Mouse (Mus musculus) stomach, embryonic 15.5 days (tissue): ENCODE data around the gene Rassf8. TPM values are rescaled to one million over a fixed set of nuclear protein-coding genes. Genes with fewer than 3 reads are reported as not detected.

ENCODE experiments used
- ATAC-seq: fragments of 200-750 bp; cut with Nextera tagmentation; 2 replicates; pipeline ENCODE4 v1.8.0; 2017; ENCODE audit warnings: low read depth, moderate number of reproducible peaks, moderate TSS enrichment; ENCODE audit not compliant: insufficient read depth, low FRiP score
- H3K27ac ChIP-seq: fragments of 300-500 bp; sonication (generic); 2 replicates; pipeline ENCODE4 v1.5.1; 2015; ENCODE audit warnings: mild to moderate bottlenecking, inconsistent platforms
- H3K27me3 ChIP-seq: fragments of 300-500 bp; sonication (generic); replicated peaks from 2 replicates; pipeline ENCODE4 v1.6.1; 2015; ENCODE audit warnings: inconsistent platforms
- H3K36me3 ChIP-seq: fragments of 300-500 bp; sonication (generic); 2 replicates; pipeline ENCODE4 v1.6.1; 2015; ENCODE audit warnings: inconsistent platforms
- H3K4me1 ChIP-seq: fragments of 300-500 bp; sonication (generic); 2 replicates; pipeline ENCODE4 v1.6.1; 2015; ENCODE audit warnings: inconsistent platforms
- H3K4me2 ChIP-seq: fragments of 300-500 bp; sonication (generic); 2 replicates; pipeline ENCODE4 v1.6.1; 2015; ENCODE audit warnings: mild to moderate bottlenecking, inconsistent platforms
- H3K4me3 ChIP-seq: fragments of 300-500 bp; sonication (generic); replicated peaks from 2 replicates; pipeline ENCODE4 v1.5.1; 2015; ENCODE audit warnings: inconsistent platforms
- H3K9ac ChIP-seq: fragments of 300-500 bp; sonication (generic); 2 replicates; pipeline ENCODE4 v1.6.1; 2015; ENCODE audit warnings: inconsistent platforms
- H3K9me3 ChIP-seq: fragments of 300-500 bp; sonication (generic); 2 replicates; pipeline ENCODE4 v1.6.1; 2016; ENCODE audit warnings: inconsistent platforms
- WGBS: fragments of 180-500 bp; shearing (Covaris S2); methylation state at CpG from one replicate; pipeline ENCODE4 v1.1.7; 2015; 5-methylcytosine and 5-hydroxymethylcytosine counted together
- polyA plus RNA-seq: library from polyadenylated mRNA; unstranded; fragments of >200 nt; fragmentation: Nextera tagmentation; extraction: Ambion mirVana; gene quantifications from 2 replicates; pipeline ENCODE4 v1.2.1, GENCODE M21; 2015

Rassf8 gene
- polyA plus RNA-seq, 1 experiment from 2014 or later, result 7.2 TPM

DNA sequence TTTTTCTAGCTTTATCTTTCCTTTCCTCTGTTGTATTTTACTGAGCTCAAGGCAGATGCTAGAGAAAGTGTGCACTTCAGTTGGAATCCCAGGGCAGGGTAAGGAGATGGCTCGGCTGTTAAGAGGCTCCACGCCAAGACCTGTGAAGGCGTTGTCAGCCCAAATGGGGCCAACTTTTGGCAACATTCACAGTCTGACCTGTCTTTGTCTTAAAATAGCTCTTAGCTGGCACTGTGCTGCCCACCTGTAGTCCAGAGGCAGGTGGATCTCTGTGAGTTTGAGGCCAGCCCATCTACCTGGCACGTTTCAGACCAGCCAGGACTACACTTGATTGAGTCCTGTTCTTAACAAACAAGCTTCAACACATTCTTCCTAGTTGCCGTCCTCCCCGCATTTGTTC lies 7.9 kb downstream of the Rassf8 start:
- Histone ChIP-seq H3K9me3 (no peaks in the 10 kb centered on the region), H3K36me3 (no peaks in the 10 kb centered on the region), H3K4me1 (peaks cover 5% of the 10 kb centered on the region; the same call in 1 of the 2 replicates), H3K27me3 (no peaks in the 10 kb centered on the region), H3K4me3 (no peak overlapping the region), H3K4me2 (no peak overlapping the region), H3K9ac (no peak overlapping the region), H3K27ac (no peak overlapping the region)
- no peak for ATAC-seq
- WGBS, result 62% methylated on average over 6 of the region's 6 CpGs

DNA sequence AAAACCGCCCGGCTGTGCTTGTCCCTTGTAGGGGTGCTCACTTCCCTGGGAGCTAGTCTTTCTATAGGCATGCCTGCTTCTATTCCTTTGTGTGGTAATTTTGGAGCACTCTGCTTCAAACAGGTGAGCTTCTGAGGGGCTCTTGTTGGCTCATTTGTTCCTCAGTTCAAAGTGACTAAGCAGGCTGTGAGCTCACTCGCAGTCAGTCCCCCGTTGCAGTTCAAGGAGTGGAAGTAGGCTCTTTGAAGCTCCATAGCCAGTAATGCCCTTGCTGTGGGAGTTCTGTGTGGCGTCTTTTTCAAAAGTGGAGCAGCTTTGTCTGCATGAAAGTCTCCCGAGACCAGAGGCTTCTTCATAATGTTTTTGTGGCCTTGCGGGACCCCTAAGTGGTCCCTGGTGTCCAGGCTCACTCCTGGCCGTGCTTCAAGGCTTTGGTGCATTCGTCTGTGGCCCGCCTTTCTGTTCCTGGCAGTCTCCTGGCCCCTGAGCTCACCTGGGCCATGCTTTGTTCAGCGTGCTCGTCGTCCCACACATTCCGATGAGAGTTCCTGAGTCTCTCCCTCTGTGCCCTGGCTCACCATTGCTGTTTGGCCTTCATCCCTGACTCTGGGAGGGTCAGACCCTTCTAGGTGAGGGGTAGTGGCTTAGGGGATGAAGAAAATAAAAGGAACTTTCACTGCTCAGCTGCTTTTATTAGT lies 9.5 kb downstream of the Rassf8 start:
- Histone ChIP-seq H3K4me1 (peaks cover 16% of the 10 kb centered on the region; the same call in 1 of the 2 replicates), H3K27me3 (no peaks in the 10 kb centered on the region), H3K9ac (no peak overlapping the region), H3K4me2 (no peak overlapping the region), H3K9me3 (no peaks in the 10 kb centered on the region), H3K27ac (no peak overlapping the region), H3K4me3 (no peak overlapping the region), H3K36me3 (no peaks in the 10 kb centered on the region)
- WGBS, result 55% methylated on average over 14 of the region's 14 CpGs
- no peak for ATAC-seq

DNA sequence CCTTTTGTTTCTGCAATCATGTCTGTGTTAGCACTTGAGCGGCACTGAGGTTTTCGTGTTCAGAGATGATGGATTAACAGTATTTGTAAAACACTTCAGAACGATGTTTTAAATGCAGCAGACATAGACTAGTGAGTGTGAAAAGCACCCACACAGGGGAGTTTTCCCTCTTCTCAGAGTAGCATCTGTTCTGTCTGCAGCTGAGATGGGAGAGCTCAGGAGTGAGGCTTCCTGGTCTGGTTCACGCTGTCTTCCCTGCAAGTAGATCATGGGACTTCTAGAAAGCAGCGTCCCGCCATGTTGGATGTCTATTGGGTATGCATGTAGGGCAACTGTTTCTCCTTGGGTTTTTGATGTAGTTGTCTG lies 10.1 kb downstream of the Rassf8 start:
- H3K4me3 ChIP-seq, result no peak overlapping the region
- no peaks in the 10 kb centered on the region for H3K36me3 ChIP-seq
- no peak overlapping the region for H3K27ac ChIP-seq
- H3K9me3 ChIP-seq, result no peaks in the 10 kb centered on the region
- H3K4me1 ChIP-seq, result peaks cover 19% of the 10 kb centered on the region; the same call in 1 of the 2 replicates
- no peak overlapping the region for H3K4me2 ChIP-seq
- 74% methylated on average over 6 of the region's 6 CpGs for WGBS
- H3K27me3 ChIP-seq, result no peaks in the 10 kb centered on the region
- no peak for ATAC-seq
- H3K9ac ChIP-seq, result no peak overlapping the region

DNA sequence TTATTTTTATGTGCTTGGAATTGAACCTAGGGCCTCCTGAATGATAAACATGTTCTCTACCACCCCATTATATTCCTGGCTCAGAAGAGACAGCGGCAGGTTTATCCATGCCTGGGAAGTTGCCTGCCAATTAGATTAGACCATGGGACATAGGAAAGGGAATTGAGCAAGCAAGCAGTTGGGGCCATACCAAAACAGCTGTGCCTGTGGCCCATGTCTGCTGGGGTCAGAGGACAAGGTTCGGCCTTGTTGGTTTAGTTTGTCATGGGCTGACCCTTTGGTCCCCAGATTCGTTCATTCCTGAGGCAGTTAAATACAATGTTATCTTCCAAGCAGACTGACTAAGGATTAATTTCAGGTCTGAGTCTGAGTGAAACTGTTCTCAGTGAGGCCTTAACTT lies 10.8 kb downstream of the Rassf8 start:
- no peak overlapping the region for H3K4me2 ChIP-seq
- 76% methylated on average over 3 of the region's 3 CpGs for WGBS
- H3K9ac ChIP-seq, result no peak overlapping the region
- H3K27ac ChIP-seq, result no peak overlapping the region
- H3K36me3 ChIP-seq, result no peaks in the 10 kb centered on the region
- H3K27me3 ChIP-seq, result no peaks in the 10 kb centered on the region
- H3K4me3 ChIP-seq, result no peak overlapping the region
- peaks cover 19% of the 10 kb centered on the region; the same call in 1 of the 2 replicates for H3K4me1 ChIP-seq
- no peak for ATAC-seq
- H3K9me3 ChIP-seq, result no peaks in the 10 kb centered on the region

DNA sequence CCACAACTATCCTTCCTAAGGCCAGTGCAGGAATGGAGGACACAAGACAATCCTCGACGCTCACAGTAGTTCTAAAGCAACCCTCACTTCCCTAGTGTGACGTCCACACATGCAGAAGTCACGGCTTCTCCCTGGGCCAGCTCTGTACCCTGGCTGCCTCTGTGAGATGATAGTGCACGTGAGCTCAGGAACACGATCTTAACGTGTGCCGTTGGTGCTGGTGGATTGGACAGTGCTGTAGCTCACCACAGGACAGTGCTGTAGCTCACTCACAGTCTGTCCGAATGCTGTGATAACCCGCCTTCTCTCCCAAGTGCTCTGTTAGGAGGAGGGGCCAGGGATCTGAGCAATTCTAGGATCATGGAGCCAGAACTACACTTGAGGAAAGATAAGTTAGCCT lies 12.1 kb downstream of the Rassf8 start:
- ATAC-seq, result no peak
- no peak overlapping the region for H3K9ac ChIP-seq
- no peak overlapping the region for H3K27ac ChIP-seq
- H3K27me3 ChIP-seq, result no peaks in the 10 kb centered on the region
- H3K9me3 ChIP-seq, result no peaks in the 10 kb centered on the region
- H3K36me3 ChIP-seq, result no peaks in the 10 kb centered on the region
- 67% methylated on average over 10 of the region's 10 CpGs for WGBS
- no peak overlapping the region for H3K4me3 ChIP-seq
- H3K4me1 ChIP-seq, result peaks cover 20% of the 10 kb centered on the region; the same call in 1 of the 2 replicates
- H3K4me2 ChIP-seq, result no peak overlapping the region

DNA sequence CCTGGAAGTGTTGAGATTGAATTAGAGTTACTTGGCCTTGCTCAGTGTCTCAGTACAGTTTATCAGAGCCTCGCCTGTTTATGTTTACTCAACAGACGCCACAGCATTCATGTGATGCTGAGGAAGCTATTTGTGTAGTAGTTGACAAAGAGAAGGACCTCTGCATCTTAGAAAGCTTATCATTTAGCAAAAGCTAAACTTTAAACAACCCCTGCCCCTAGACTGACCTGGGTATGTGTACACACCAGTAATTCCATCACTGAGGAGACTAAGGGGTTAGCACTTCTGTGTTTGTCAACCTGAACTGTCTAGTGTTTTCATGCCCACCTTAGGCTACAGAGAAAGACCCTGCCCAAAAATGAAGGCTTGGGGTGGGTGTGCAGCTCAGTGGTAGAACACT lies 12.9 kb downstream of the Rassf8 start:
- WGBS, result 51% methylated on average over 2 of the region's 2 CpGs
- no peaks in the 10 kb centered on the region for H3K27me3 ChIP-seq
- H3K27ac ChIP-seq, result no peak overlapping the region
- H3K4me3 ChIP-seq, result no peak overlapping the region
- no peak overlapping the region for H3K9ac ChIP-seq
- ATAC-seq, result no peak
- H3K36me3 ChIP-seq, result no peaks in the 10 kb centered on the region
- no peak overlapping the region for H3K4me2 ChIP-seq
- peaks cover 23% of the 10 kb centered on the region; the same call in 1 of the 2 replicates for H3K4me1 ChIP-seq
- H3K9me3 ChIP-seq, result no peaks in the 10 kb centered on the region

DNA sequence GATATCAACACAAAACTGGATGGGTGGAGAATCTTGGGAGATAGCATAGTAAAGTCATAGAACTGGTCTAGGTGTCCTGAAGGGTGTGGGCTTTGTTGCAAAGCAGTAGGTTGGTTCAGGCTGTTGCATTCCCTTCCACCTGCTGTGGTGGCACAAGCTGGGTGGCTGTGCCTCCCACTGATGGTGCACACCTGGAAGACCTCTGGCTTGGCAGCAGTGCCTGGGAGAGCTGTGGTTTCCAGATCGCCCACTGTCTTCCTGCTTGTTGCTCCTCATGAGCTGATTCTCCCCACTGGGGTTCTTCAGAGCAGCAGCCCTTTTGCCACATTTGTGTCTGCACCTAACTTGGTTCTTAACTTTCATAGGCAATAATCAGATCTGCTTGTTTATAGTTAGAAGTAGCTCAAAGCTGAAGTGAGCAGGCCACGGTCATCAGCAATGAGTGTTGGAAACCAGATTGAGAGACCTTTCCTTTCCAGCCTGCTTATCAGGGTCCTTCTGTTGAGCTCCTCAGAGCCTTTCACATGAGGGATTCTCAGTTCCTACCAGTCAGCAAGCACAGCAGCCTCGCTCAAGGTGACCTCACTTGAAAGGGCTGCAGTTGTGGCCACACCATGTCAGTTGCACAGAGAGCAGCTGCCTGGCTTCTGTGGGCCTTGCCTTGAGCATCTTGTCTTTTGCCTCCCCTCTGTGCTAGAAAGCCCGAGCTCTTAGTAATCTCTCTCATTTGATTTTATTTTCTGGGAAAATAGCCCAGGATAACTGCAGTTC lies 13.9 kb downstream of the Rassf8 start:
- ATAC-seq, result no peak
- no peaks in the 10 kb centered on the region for H3K36me3 ChIP-seq
- H3K27ac ChIP-seq, result peak overlapping the region; percentile 26; the same call in 1 of the 2 replicates
- no peak overlapping the region for H3K4me3 ChIP-seq
- H3K4me1 ChIP-seq, result peaks cover 23% of the 10 kb centered on the region; the same call in 1 of the 2 replicates
- 59% methylated on average over 4 of the region's 4 CpGs for WGBS
- H3K9me3 ChIP-seq, result no peaks in the 10 kb centered on the region
- no peaks in the 10 kb centered on the region for H3K27me3 ChIP-seq
- H3K4me2 ChIP-seq, result no peak overlapping the region
- no peak overlapping the region for H3K9ac ChIP-seq

DNA sequence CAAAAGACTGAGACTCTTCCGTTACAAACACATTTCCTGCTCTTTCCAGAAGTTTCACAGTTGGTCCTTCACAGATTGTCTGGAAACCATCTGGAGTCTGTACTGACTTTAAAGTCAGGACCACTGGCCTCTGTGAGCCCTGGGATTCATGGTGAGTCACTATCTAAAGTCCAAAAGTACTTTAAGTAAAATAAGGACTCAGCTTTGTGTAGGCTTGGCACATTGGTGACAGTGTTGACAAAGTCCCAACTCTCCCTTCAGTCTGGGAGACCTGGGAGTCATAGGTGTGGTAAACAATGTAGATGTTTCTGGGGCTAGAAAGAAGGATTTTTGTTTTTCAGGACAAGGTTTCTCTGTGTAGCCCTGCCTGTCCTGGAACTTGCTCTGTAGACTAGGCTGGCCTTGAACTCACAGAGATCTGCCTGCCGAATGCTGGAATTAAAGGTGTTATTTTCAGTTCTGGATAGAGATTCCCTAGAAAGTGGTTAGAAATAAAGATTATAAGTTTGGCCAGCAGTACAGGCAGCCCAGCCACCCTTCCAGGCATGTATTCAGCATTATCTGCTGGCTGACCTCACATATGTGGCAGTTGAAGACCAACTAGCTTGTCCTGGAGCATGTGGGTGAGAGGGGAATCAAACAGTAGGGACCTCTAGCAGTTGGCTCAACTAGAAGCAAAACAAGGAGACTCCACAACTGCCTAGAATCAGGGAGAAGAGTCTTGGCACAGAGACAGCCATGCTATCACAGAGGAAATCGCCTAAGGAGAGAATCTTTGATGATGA lies 14.8 kb downstream of the Rassf8 start:
- Histone ChIP-seq H3K27ac (no peak overlapping the region), H3K4me2 (no peak overlapping the region), H3K4me3 (no peak overlapping the region), H3K9me3 (no peaks in the 10 kb centered on the region), H3K4me1 (peaks cover 23% of the 10 kb centered on the region; the same call in 1 of the 2 replicates), H3K9ac (no peak overlapping the region), H3K36me3 (no peaks in the 10 kb centered on the region), H3K27me3 (no peaks in the 10 kb centered on the region)
- no peak for ATAC-seq
- 66% methylated on average over 3 of the region's 3 CpGs for WGBS

DNA sequence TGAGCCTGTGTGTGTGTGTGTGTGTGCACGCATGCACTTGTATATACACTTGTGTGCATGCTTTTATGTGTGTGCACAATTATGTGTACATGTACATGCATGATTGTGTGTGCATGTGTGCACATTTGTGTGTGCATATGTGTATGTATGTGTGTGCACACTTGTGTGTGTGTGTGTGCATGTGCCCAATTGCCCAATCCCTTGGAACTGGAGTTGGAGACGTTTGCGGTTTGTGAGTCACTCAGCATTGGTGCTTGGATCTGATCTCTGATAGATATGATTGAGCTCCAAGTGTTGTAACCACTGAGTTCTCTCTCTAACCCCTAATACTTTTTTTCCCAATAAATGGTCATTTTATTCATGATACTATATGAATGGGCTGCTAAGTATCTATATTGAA lies 15.5 kb downstream of the Rassf8 start:
- ATAC-seq, result no peak

DNA sequence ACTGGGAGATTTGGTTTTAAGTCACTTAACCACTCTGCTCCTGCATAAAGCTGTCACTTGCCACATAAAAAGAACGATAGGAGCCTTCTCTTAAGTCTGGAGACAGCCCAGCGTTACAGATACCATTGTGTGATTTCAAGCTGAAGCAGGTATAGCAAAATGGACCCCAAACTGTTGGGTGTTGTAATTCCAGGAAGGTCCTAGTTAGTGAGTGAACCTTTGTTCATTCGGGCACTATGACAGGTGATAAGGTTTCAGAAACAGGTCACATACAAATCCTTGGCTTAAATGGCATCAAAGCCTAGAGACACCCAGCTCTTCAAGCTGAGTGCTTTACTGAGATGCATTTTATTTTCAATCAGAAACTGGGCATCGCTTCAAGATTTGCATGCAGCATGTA lies 16.5 kb downstream of the Rassf8 start:
- 82% methylated on average over 4 of the region's 4 CpGs for WGBS

More for the DNA sequence above, 15.5 kb downstream of the Rassf8 start:
- Histone ChIP-seq H3K4me1 (peaks cover 23% of the 10 kb centered on the region; the same call in 1 of the 2 replicates), H3K27me3 (no peaks in the 10 kb centered on the region), H3K4me3 (no peak overlapping the region), H3K27ac (no peak overlapping the region), H3K36me3 (no peaks in the 10 kb centered on the region), H3K9ac (no peak overlapping the region), H3K4me2 (no peak overlapping the region), H3K9me3 (no peaks in the 10 kb centered on the region)
- WGBS, result 86% methylated on average over 3 of the region's 3 CpGs

DNA sequence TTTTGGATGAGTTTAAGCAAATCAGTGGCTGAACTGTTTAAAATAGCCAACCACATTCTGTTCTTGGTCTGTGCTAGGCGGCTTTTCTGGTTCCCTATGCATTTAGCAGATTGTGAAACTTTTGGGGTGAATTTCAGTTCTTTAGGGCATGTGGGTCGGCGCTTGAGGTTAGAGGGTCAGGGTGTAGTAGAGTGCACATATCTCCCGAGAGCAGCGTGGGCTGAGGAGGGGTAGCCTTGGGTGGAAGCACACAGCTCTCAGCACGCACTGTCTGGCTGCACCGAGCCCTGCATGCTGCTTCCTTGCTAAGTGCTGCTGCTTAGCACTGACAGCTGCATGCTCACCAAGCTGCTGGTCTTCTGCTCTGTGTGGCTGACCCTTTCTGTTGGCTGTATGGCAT lies 18.5 kb downstream of the Rassf8 start:
- Histone ChIP-seq H3K4me1 (peaks cover 16% of the 10 kb centered on the region), H3K27ac (no peak overlapping the region), H3K4me3 (no peak overlapping the region), H3K36me3 (no peaks in the 10 kb centered on the region), H3K9ac (no peak overlapping the region), H3K4me2 (no peak overlapping the region), H3K27me3 (no peaks in the 10 kb centered on the region), H3K9me3 (no peaks in the 10 kb centered on the region)
- WGBS, result 51% methylated on average over 7 of the region's 7 CpGs
- ATAC-seq, result no peak

More for the DNA sequence above, 16.5 kb downstream of the Rassf8 start:
- Histone ChIP-seq H3K27ac (no peak overlapping the region), H3K4me2 (no peak overlapping the region), H3K9ac (no peak overlapping the region), H3K9me3 (no peaks in the 10 kb centered on the region), H3K4me1 (peaks cover 23% of the 10 kb centered on the region; the same call in 1 of the 2 replicates), H3K36me3 (no peaks in the 10 kb centered on the region), H3K27me3 (no peaks in the 10 kb centered on the region), H3K4me3 (no peak overlapping the region)
- ATAC-seq, result no peak

DNA sequence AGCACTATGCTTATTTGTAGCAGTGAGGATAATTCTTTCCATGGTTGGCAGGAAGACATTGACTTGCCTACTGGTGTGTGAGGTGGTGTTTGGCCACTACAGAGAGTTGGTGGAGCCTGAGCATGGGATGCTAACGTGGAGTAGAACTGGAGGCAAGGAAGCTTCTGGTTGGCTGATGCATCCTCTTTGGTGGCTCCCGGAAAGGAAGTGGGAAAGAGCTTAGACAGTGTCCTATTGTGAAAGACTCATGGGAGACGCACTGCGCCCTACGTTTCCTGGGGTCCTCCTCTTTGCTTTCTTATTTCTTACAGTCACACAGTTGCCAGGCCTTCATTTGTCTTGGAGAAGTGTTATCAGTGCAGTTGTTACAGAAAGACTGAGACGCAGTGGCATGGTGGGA lies 20.4 kb downstream of the Rassf8 start:
- Histone ChIP-seq H3K27ac (no peak overlapping the region), H3K9me3 (no peaks in the 10 kb centered on the region), H3K4me3 (no peak overlapping the region), H3K36me3 (no peaks in the 10 kb centered on the region), H3K4me1 (peaks cover 11% of the 10 kb centered on the region), H3K27me3 (no peaks in the 10 kb centered on the region), H3K9ac (no peak overlapping the region), H3K4me2 (no peak overlapping the region)
- WGBS, result 85% methylated on average over 6 of the region's 6 CpGs
- ATAC-seq, result no peak
